Mouse (Mus musculus): Measurements from ENCODE around the gene Cemip. TPM values are rescaled to one million over a fixed set of nuclear protein-coding genes. Genes with fewer than 3 reads are reported as not detected.

Gene Cemip
- polyA plus RNA-seq, 1 experiment from 2014 or later, result 0.62 TPM

- Histone ChIP-seq H3K4me1 (replicated peaks) (no peaks in the 10 kb centered on the region), H3K9ac (no peak overlapping the region), H3K27me3 (no peaks in the 10 kb centered on the region), H3K9me3 (no peaks in the 10 kb centered on the region), H3K4me2 (no peak overlapping the region), H3K4me3 (no peak overlapping the region), H3K36me3 (no peaks in the 10 kb centered on the region), H3K27ac (replicated peaks) (no peak overlapping the region)
- 70% methylated on average over 3 of the region's 3 CpGs for WGBS
- no peak for ATAC-seq (ENCODE audit: low FRiP score, low read depth)
Measured at GRCm38 (mm10) chr7:83939017-83939721, 147.1 kb downstream of the Cemip start.

- Histone ChIP-seq H3K4me1 (replicated peaks) (no peaks in the 10 kb centered on the region), H3K9me3 (no peaks in the 10 kb centered on the region), H3K4me3 (no peak overlapping the region), H3K9ac (no peak overlapping the region), H3K27ac (replicated peaks) (no peak overlapping the region), H3K27me3 (no peaks in the 10 kb centered on the region), H3K36me3 (no peaks in the 10 kb centered on the region), H3K4me2 (no peak overlapping the region)
- no peak for ATAC-seq (ENCODE audit: low FRiP score, low read depth)
- WGBS, result 56% methylated on average over 3 of the region's 3 CpGs
Measured at GRCm38 (mm10) chr7:83921637-83922036, 164.7 kb downstream of the Cemip start.

GRCm38 (mm10) chr7:83920241-83920640 is 166.1 kb downstream of the Cemip start:
- H3K9me3 ChIP-seq, result no peaks in the 10 kb centered on the region
- no peaks in the 10 kb centered on the region for H3K36me3 ChIP-seq
- H3K4me2 ChIP-seq, result no peak overlapping the region
- no peak overlapping the region for H3K9ac ChIP-seq
- no peak overlapping the region for H3K4me3 ChIP-seq
- 80% methylated on average over 4 of the region's 4 CpGs for WGBS
- H3K27ac ChIP-seq (replicated peaks), result no peak overlapping the region
- no peak for ATAC-seq (ENCODE audit: low FRiP score, low read depth)
- no peaks in the 10 kb centered on the region for H3K4me1 ChIP-seq (replicated peaks)
- no peaks in the 10 kb centered on the region for H3K27me3 ChIP-seq

GRCm38 (mm10) chr7:83914566-83914965 is 171.7 kb downstream of the Cemip start:
- WGBS, result 0% methylated on average over 3 of the region's 3 CpGs
- Histone ChIP-seq H3K27me3 (no peaks in the 10 kb centered on the region), H3K9ac (no peak overlapping the region), H3K4me1 (replicated peaks) (no peaks in the 10 kb centered on the region), H3K4me2 (no peak overlapping the region), H3K36me3 (no peaks in the 10 kb centered on the region), H3K9me3 (no peaks in the 10 kb centered on the region), H3K4me3 (no peak overlapping the region), H3K27ac (replicated peaks) (no peak overlapping the region)
- ATAC-seq (ENCODE audit: low FRiP score, low read depth), result peak; percentile 66; the same call in 1 of the 2 replicates

GRCm38 (mm10) chr7:83913995-83914394 is 172.3 kb downstream of the Cemip start:
- no peaks in the 10 kb centered on the region for H3K36me3 ChIP-seq
- WGBS, result 79% methylated on average over 9 of the region's 9 CpGs
- peak; percentile 15; the same call in 1 of the 2 replicates for ATAC-seq (ENCODE audit: low FRiP score, low read depth)
- H3K4me1 ChIP-seq (replicated peaks), result no peaks in the 10 kb centered on the region
- H3K9ac ChIP-seq, result no peak overlapping the region
- no peak overlapping the region for H3K4me2 ChIP-seq
- H3K27me3 ChIP-seq, result no peaks in the 10 kb centered on the region
- no peaks in the 10 kb centered on the region for H3K9me3 ChIP-seq
- H3K4me3 ChIP-seq, result no peak overlapping the region
- H3K27ac ChIP-seq (replicated peaks), result no peak overlapping the region

GRCm38 (mm10) chr7:83913405-83913932 is 172.8 kb downstream of the Cemip start:
- no peak overlapping the region for H3K4me2 ChIP-seq
- H3K4me3 ChIP-seq, result no peak overlapping the region
- no peaks in the 10 kb centered on the region for H3K27me3 ChIP-seq
- 94% methylated on average over 6 of the region's 6 CpGs for WGBS
- H3K9ac ChIP-seq, result no peak overlapping the region
- no peaks in the 10 kb centered on the region for H3K4me1 ChIP-seq (replicated peaks)
- H3K36me3 ChIP-seq, result no peaks in the 10 kb centered on the region
- no peak for ATAC-seq (ENCODE audit: low FRiP score, low read depth)
- no peaks in the 10 kb centered on the region for H3K9me3 ChIP-seq
- no peak overlapping the region for H3K27ac ChIP-seq (replicated peaks)

GRCm38 (mm10) chr7:83911909-83912308 is 174.4 kb downstream of the Cemip start:
- 89% methylated on average over 3 of the region's 3 CpGs for WGBS
- ATAC-seq (ENCODE audit: low FRiP score, low read depth), result no peak
- H3K9ac ChIP-seq, result no peak overlapping the region
- H3K4me1 ChIP-seq (replicated peaks), result no peaks in the 10 kb centered on the region
- no peaks in the 10 kb centered on the region for H3K9me3 ChIP-seq
- H3K27me3 ChIP-seq, result no peaks in the 10 kb centered on the region
- H3K27ac ChIP-seq (replicated peaks), result no peak overlapping the region
- no peak overlapping the region for H3K4me2 ChIP-seq
- no peak overlapping the region for H3K4me3 ChIP-seq
- no peaks in the 10 kb centered on the region for H3K36me3 ChIP-seq

GRCm38 (mm10) chr7:83904831-83905230 is 181.5 kb downstream of the Cemip start:
- Histone ChIP-seq H3K9me3 (no peaks in the 10 kb centered on the region), H3K36me3 (peaks cover 8% of the 10 kb centered on the region), H3K4me3 (no peak overlapping the region), H3K4me1 (replicated peaks) (no peaks in the 10 kb centered on the region), H3K4me2 (no peak overlapping the region), H3K9ac (no peak overlapping the region), H3K27me3 (no peaks in the 10 kb centered on the region), H3K27ac (replicated peaks) (no peak overlapping the region)
- 90% methylated on average over 3 of the region's 3 CpGs for WGBS
- ATAC-seq (ENCODE audit: low FRiP score, low read depth), result no peak

- Histone ChIP-seq H3K36me3 (peaks cover 30% of the 10 kb centered on the region), H3K9ac (no peak overlapping the region), H3K9me3 (no peaks in the 10 kb centered on the region), H3K4me2 (no peak overlapping the region), H3K4me1 (replicated peaks) (no peaks in the 10 kb centered on the region), H3K27me3 (no peaks in the 10 kb centered on the region), H3K27ac (replicated peaks) (no peak overlapping the region), H3K4me3 (no peak overlapping the region)
- WGBS, result 77% methylated on average over 5 of the region's 5 CpGs
- ATAC-seq (ENCODE audit: low FRiP score, low read depth), result no peak
Measured at GRCm38 (mm10) chr7:83902296-83903145, 183.8 kb downstream of the Cemip start.

GRCm38 (mm10) chr7:83901425-83901824 is 184.9 kb downstream of the Cemip start:
- no peaks in the 10 kb centered on the region for H3K4me1 ChIP-seq (replicated peaks)
- H3K9me3 ChIP-seq, result no peaks in the 10 kb centered on the region
- H3K27me3 ChIP-seq, result no peaks in the 10 kb centered on the region
- H3K27ac ChIP-seq (replicated peaks), result no peak overlapping the region
- no peak overlapping the region for H3K9ac ChIP-seq
- H3K36me3 ChIP-seq, result peaks cover 34% of the 10 kb centered on the region
- no peak for ATAC-seq (ENCODE audit: low FRiP score, low read depth)
- no peak overlapping the region for H3K4me2 ChIP-seq
- no peak overlapping the region for H3K4me3 ChIP-seq
- 85% methylated on average over 4 of the region's 4 CpGs for WGBS

GRCm38 (mm10) chr7:83900519-83900918 is 185.8 kb downstream of the Cemip start:
- ATAC-seq (ENCODE audit: low FRiP score, low read depth), result no peak
- Histone ChIP-seq H3K27me3 (no peaks in the 10 kb centered on the region), H3K9ac (no peak overlapping the region), H3K27ac (replicated peaks) (no peak overlapping the region), H3K4me3 (no peak overlapping the region), H3K36me3 (peaks cover 36% of the 10 kb centered on the region), H3K4me2 (no peak overlapping the region), H3K9me3 (no peaks in the 10 kb centered on the region), H3K4me1 (replicated peaks) (no peaks in the 10 kb centered on the region)
- WGBS, result 82% methylated on average over 3 of the region's 3 CpGs

GRCm38 (mm10) chr7:83898267-83898666 is 188.0 kb downstream of the Cemip start:
- Histone ChIP-seq H3K27me3 (no peaks in the 10 kb centered on the region), H3K27ac (replicated peaks) (no peak overlapping the region), H3K9ac (no peak overlapping the region), H3K4me2 (no peak overlapping the region), H3K4me3 (no peak overlapping the region), H3K36me3 (peaks cover 39% of the 10 kb centered on the region), H3K4me1 (replicated peaks) (peaks cover 13% of the 10 kb centered on the region), H3K9me3 (no peaks in the 10 kb centered on the region)
- WGBS, result 94% methylated on average over 11 of the region's 11 CpGs
- no peak for ATAC-seq (ENCODE audit: low FRiP score, low read depth)

Measured in hindbrain, embryonic 15.5 days (tissue).